Mouse (Mus musculus): ENCODE measurements around the gene Coa3.

Coa3 gene

GRCm38 (mm10) chr11:101252941-101253340 lies 26.0 kb downstream of the Coa3 start:
- DNase-seq (ENCODE audit: low spot score in 2 of 2): no peak

- DNase-seq (ENCODE audit: low spot score in 2 of 2): no peak
These were observed 27.9 kb downstream of the Coa3 start for GRCm38 (mm10) chr11:101251031-101251430.

DNA sequence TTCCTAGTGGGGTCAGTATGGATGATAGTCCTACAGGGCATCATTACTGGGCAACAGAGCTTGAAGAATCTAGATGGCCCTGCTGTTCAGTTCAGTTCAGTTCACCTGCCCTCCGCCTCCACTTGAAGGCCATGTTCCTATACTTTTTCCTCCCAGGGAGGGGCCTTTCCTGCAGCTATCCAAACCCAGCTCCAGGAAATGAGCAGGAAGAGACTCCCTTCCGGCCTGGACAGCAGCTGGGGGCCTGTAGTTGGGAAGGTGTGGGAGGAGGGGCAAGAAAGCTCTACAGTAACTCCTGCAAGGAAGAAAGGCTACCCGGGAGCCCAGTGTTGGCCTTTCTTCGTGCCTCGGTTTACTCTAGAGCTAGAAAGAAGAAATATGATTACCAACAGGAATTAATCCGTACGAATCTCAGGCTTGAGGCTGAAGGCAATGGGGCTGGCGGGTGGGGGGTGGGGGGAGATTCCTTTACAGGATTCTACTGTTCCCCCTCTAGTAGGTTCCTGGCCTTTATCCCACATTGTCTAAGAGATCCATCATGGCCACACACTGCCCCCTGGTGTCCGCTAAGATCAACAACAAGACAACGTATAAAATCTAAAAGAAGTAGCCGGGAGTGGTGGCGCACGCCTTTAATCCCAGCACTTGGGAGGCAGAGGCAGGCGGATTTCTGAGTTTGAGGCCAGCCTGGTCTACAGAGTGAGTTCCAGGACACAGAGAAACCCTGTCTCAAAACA lies 30.5 kb downstream of the Coa3 start:
- DNase-seq (ENCODE audit: low spot score in 2 of 2): peak in 1 of 2 experiments; percentile 58

GRCm38 (mm10) chr11:101247521-101248030 lies 31.3 kb downstream of the Coa3 start:
- no peak for DNase-seq (ENCODE audit: low spot score in 2 of 2)

DNA sequence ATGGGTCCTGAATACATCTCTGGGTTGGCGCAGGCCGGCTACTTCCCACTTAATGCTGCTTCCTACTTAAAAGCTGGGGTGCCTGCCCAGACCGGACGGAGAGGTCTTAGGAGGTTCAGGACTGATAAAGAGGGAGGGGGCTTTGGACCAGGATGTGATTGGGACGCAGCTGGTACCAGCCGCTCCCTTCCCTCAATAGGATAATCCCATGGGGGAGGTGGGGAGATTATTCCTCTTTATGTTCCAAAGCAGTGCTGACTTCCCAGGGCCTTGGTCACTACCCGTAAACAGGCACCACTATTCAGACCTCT lies 32.3 kb downstream of the Coa3 start:
- DNase-seq (ENCODE audit: low spot score in 2 of 2): no peak

DNA sequence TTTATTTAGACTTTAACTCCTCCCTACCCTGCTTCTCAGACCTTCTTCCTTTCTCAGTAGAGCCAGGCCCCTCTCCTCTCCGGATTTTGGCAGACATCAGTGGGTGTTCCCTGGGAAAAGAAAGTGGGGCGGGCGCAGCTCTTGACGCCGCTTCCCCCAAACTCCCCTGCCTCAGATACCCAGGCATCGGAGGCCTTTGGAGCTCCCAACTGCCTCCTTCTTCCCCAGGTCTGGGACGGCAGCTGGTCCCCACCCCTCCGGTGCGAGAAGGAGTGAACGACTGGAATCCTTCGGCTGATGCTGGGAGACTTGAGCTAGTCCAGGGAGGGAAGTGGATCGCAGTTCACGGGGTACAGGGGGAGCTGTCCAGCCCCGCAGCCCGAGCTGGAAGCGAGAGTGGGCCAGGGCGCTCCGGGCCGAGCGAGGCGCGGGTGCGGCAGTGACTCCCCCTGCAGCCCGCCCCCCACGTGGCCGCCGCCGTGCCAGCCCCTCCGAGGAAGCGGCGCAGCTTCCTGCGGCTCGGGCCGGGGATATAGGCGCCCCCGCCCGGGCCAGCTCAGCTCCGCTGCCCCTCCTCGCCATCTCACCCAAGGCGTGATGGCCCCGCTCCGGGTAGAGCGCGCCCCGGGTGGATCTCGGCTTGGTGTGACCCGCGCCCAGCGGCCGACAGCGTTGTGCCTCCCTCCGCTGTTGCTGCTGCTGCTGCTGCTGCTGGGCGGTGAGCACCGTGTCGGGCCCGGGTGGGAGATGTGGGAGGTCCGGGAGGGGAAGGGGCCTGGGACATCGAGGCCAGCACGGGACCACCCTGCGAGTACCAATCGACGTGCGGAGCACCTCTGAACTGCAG lies 32.8 kb downstream of the Coa3 start, which contains the start of gene Ramp2:
Gene Ramp2 (plus strand): TSS at position 174 of the 847 bp plus-strand sequence.
- no peak for DNase-seq (ENCODE audit: low spot score in 2 of 2)

GRCm38 (mm10) chr11:101245071-101245470 lies 33.8 kb downstream of the Coa3 start:
- DNase-seq (ENCODE audit: low spot score in 2 of 2): no peak

- peak in 1 of 2 experiments; percentile 32 for DNase-seq (ENCODE audit: low spot score in 2 of 2)
These were observed 40.8 kb downstream of the Coa3 start for GRCm38 (mm10) chr11:101238071-101238647.

GRCm38 (mm10) chr11:101236782-101237181 lies 42.1 kb downstream of the Coa3 start:
- DNase-seq (ENCODE audit: low spot score in 2 of 2): no peak

GRCm38 (mm10) chr11:101235429-101235828 lies 43.5 kb downstream of the Coa3 start:
- DNase-seq (ENCODE audit: low spot score in 2 of 2): no peak

- DNase-seq (ENCODE audit: low spot score in 2 of 2): no peak
These were observed 44.8 kb downstream of the Coa3 start for GRCm38 (mm10) chr11:101234124-101234523.

DNA sequence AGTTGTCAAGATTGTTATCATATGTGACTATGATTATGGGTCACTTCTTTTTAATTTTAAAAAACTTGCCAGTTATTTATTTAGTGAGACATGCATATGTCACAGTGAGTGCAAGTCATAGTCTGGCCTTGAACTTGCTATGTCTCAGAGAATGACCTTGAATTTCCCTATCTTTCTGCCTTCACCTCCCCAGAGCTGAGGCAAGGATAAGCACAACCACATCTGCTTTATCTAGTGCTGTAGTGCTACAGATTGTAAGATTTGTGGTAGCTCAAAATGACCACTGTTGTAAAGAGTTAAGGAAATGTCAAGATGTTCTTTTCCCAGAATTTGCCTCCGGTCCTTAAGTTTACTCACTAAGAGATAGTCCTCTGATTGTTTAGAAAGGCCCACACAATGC lies 45.7 kb downstream of the Coa3 start:
- no peak for DNase-seq (ENCODE audit: low spot score in 2 of 2)

DNA sequence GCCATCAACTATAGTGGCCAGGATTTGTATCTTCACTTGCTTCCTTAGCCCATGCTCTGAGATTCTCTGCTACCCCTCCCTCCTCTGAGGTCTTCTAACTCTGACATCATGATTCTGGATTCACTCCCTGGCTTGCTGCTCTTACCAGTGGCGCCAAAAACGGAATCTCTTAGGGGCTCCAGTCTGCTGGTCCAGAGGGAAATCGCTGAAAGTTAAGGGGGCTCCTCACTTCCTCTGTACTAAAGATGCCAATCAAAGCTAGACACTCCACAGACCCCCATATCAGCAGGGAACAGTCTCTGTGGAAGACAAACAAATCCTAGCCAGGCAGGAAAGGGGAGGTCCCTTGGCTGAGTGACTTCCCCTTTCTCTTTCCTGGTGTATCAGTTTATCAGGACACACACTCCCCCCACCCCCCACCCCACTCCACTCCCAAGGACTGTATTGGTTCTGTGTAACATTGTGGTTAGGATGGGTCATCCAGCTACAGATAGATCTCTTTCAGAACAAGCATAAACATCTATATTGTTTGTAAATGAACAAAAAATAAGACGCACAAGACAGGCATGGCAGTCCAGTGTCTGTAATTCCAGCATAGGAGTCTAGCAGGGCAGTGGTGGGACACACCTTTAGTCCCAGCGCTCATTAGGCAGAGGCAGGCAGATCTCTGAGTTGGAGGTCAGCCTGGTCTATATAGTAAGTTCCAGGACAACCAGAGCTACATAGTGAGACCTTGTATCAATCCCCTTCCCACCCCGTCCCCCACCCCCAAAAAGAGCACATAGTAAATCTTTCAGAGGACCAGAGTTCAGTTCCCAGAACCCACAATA lies 46.7 kb downstream of the Coa3 start:
- DNase-seq (ENCODE audit: low spot score in 2 of 2): no peak

DNA sequence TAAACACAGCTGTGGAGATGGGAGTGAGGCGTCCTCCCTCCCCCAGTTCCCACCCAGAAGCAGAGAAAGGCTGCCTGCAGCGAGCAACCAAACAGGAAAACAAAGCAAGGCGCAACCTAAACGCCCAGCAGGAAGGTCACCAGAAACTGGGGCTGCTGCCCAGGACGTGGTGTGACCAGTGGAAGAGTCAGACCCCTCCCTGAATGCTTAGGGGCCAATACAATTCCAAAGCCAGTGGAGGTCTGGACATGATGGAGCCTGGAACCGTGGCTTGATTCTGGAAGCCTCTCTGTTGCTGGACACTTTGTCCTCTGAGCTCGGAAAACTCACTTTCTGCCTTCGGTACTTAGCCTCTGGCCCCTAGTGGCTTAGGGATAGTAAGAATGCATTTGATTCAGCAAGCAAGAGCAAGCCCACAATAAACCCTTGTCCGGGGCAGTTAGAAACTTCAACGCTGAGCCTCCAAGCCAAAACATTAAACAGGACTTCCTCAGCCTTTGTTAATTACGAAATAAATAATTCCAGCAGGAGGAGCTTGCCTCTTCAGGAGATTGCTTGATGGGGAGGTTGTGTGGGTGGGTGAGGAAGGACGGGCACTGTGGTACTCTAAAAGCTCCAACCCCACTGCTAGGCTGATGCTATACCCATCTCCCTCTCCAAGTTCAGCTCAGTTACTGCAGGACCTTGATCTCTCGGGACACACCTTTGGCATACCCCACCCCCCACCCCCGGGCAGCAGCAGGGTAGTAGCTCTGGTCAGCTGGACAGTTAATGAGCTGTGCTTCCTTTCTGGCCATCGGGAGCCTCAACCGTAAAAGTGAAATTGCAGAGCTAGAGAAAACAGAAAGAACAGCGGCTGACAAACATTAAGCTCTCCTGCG lies 47.7 kb downstream of the Coa3 start:
- DNase-seq (ENCODE audit: low spot score in 2 of 2): no peak

DNA sequence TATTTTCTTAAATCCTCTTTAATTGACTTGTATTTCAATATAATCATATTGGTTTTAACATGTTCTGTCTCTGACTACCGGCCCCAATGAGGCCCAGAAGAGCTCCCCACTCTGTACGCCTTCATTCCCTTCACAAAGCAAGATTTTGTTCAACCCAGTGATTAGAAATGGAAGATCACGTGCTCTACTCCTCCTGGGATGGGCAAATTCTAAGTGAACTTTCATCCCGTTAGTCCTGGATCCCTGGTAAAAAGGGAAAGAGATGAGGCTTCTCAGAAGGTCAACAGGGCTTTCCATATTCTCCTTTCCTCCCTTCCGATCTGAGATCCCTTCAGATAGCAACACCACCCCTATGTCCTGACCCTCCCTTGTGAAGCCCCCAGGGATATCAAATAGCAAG lies 48.4 kb downstream of the Coa3 start:
- no peak for DNase-seq (ENCODE audit: low spot score in 2 of 2)

GRCm38 (mm10) chr11:101230061-101230511 lies 48.8 kb downstream of the Coa3 start:
- DNase-seq (ENCODE audit: low spot score in 2 of 2): no peak

DNA sequence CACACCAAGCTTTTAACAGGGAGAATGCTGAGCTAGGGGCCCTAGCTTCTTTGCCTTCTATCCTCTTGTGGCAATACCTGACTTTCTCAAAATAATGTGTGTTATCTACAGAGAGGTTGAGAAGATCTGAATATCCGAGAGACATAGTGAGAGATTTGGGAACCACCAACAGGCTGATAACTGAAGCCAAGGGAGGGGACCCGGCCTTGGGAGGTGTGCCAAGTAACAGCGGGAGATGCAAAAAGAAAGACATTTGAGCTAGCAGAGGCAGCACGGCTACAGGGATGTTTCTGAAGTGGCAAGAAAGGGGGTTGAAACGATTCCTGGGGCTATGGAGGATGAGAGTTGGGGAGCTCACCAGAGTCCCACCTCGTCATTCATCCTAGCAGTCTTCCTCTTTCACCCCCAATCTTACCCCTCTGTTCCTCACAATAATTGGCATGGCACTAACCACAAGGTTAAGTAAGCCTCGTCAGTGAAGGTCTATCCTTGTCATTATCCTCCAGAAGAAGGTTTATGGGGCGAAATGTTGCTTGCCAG lies 49.5 kb downstream of the Coa3 start:
- DNase-seq (ENCODE audit: low spot score in 2 of 2): no peak

Data from left cerebral cortex, adult 9 months (tissue).